Mouse (Mus musculus) CH12.LX (cell line): ENCODE measurements around the gene Mapk13.

Source experiments
- E2F4 ChIP-seq: IDR thresholded peaks from 2 replicates; pipeline ENCODE4 v1.6.1; 2011; ENCODE audit warnings: low read depth, low read length, improper control_type of control experiment; ENCODE audit not compliant: insufficient replicate concordance
- EP300 ChIP-seq: IDR thresholded peaks from 2 replicates; pipeline ENCODE4 v1.6.1; 2011; ENCODE audit warnings: low read length, improper control_type of control experiment
- POLR2A ChIP-seq: IDR thresholded peaks from 2 replicates; pipeline ENCODE4 v1.6.1; 2011; ENCODE audit warnings: low read depth, mild to moderate bottlenecking, improper control_type of control experiment, low read length
- UBTF ChIP-seq: IDR thresholded peaks from 2 replicates; pipeline ENCODE4 v1.6.1; 2012; ENCODE audit warnings: low read depth, mild to moderate bottlenecking, inconsistent platforms, low read length, improper control_type of control experiment, moderate library complexity
- ZC3H11A ChIP-seq: IDR thresholded peaks from 2 replicates; pipeline ENCODE4 v1.6.1; 2012; ENCODE audit warnings: low read depth, mild to moderate bottlenecking, inconsistent platforms, low read length, improper control_type of control experiment

- TF ChIP-seq UBTF (no peak), POLR2A (no peak), ZC3H11A (no peak), EP300 (no peak), E2F4 (no peak)
These were observed 11.6 kb upstream of the Mapk13 start for GRCm38 (mm10) chr17:28757470-28757869.
